Mouse (Mus musculus) liver, postnatal 0 days (tissue): ENCODE measurements around the gene Rph3a.

Experiments used
- CTCF ChIP-seq: sonication (generic); IDR thresholded peaks from 2 replicates; pipeline ENCODE4 v1.5.1; 2016; ENCODE audit warnings: antibody characterized with exemption, low read depth
- EP300 ChIP-seq: IDR thresholded peaks from 2 replicates; pipeline ENCODE4 v1.6.1; 2016; ENCODE audit warnings: antibody characterized with exemption, low read depth, mild to moderate bottlenecking

DNA sequence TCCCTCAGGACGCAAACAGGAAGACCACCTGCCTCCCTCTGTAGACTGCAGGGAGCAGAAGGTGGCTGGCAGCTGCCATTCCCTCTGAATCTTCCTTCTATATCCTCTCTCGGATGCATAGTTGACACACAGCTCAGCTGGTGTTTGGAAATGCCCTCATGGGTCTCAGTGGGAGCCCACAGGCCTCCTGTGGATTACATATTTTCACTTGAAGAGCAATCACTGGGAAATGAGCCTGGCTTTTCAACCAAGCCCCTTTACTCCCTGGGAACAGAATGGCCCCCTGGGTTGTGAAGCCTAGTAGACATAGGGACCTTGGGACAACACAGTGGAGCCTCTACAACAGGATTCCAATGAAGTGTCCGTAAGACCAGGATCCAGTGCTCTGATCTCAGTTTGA is 33.8 kb downstream of the Rph3a start:
- TF ChIP-seq CTCF (no peak), EP300 (no peak)
